Comparison of ENCODE assay signal across 7 mouse cellular contexts in the genomic region with DNA sequence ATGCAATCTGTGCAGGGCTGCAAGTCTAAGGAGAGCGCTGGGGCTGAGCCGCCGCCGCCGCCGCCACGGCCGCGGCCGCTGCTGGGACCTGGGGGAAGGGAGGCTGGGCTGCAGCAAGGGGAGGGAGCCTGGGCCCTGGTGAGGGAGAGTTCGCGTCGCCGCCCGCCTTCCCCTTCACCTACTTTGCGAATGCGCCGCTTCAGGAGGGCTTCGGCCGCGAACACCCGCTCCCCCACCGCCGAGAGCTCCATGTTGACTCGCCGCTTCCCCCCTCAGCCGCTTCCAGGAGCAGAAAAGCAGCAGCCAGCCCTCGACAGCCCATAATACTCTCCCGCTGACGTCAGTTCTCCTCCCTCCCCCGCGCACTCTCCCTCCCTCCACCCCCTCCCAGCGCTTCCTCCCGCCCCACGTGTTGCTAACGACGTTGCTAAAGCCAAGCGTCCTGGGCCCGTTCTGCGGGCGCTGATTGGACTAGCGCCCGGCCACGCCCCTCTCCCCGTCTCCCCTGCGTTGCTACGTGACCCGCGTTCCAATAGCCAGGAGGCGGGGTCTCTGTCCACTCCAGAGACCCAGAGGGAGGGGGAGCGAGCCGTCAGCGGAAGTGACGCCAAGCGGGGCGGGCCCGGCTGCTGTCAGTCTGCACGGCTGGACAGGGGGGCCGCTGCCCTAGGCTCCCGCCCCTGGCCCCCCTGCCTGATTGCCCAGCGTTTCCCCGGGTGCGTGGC. TPM values are rescaled to one million over a fixed set of nuclear protein-coding genes. Genes with fewer than 3 reads are reported as not detected.
A peak's percentile ranks its signal among the peaks of the same experiment; 100 is the strongest.
DNase-seq lines count a peak whose midpoint lies in the region; ATAC-seq lines count a peak whose summit lies in the region.

TSS of gene Cbx8 (minus strand) at position 370 of the 725 bp plus-strand sequence.

- H3K36me3 ChIP-seq in embryonic facial prominence, embryonic 11.5 days (replicated peaks; ENCODE audit: control insufficient read depth, insufficient read depth, low read depth, low read length): no peaks in the 10 kb centered on the region; the same call in 1 of the 2 replicates
- peaks cover 5% of the 10 kb centered on the region; the same call in 1 of the 2 replicates for H3K36me3 ChIP-seq in limb, embryonic 11.5 days (ENCODE audit: control insufficient read depth, insufficient read depth, low read length)
- H3K36me3 ChIP-seq in midbrain, embryonic 14.5 days (ENCODE audit: control insufficient read depth, insufficient read depth, low read length): peaks cover 11% of the 10 kb centered on the region

- DNase-seq in adrenal gland, postnatal 14 days: peak; percentile 100
- DNase-seq in embryonic facial prominence, embryonic 11.5 days (ENCODE audit: low spot score): peak; percentile 100
- DNase-seq in heart, adult 11 months: peak; percentile 100
- peak; percentile 99 for DNase-seq in kidney, adult 18-20 months
- DNase-seq in limb, embryonic 11.5 days (ENCODE audit: low spot score): peak; percentile 99
- peak; percentile 100 for DNase-seq in midbrain, embryonic 14.5 days
- DNase-seq in spleen, adult 18-20 months: peak; percentile 99

- ATAC-seq in embryonic facial prominence, embryonic 11.5 days (replicated peaks; ENCODE audit: insufficient number of reproducible peaks, low FRiP score, low TSS enrichment, low read depth): peak; percentile 85
- ATAC-seq in limb, embryonic 11.5 days (ENCODE audit: insufficient number of reproducible peaks, low FRiP score, low TSS enrichment, low read depth): peak; percentile 90
- peak; percentile 93 for ATAC-seq in midbrain, embryonic 14.5 days (ENCODE audit: low FRiP score, low TSS enrichment)

- peaks cover 30% of the 10 kb centered on the region for H3K27me3 ChIP-seq in embryonic facial prominence, embryonic 11.5 days (ENCODE audit: control insufficient read depth, insufficient read depth, low read length)
- H3K27me3 ChIP-seq in limb, embryonic 11.5 days (ENCODE audit: control insufficient read depth, insufficient read depth, low read length): peaks cover 33% of the 10 kb centered on the region
- H3K27me3 ChIP-seq in midbrain, embryonic 14.5 days (ENCODE audit: control insufficient read depth, insufficient read depth, low read length): peaks cover 75% of the 10 kb centered on the region

- peaks cover 12% of the 10 kb centered on the region for H3K4me1 ChIP-seq in embryonic facial prominence, embryonic 11.5 days (ENCODE audit: control insufficient read depth, insufficient read depth, low read length)
- H3K4me1 ChIP-seq in limb, embryonic 11.5 days (ENCODE audit: control insufficient read depth, insufficient read depth, low read length): peaks cover 67% of the 10 kb centered on the region
- H3K4me1 ChIP-seq in midbrain, embryonic 14.5 days (ENCODE audit: control insufficient read depth, insufficient read depth, low read length): peaks cover 43% of the 10 kb centered on the region

- peak within 1 kb of the TSS; percentile 53; the same call in 1 of the 2 replicates for H3K27ac ChIP-seq in embryonic facial prominence, embryonic 11.5 days (replicated peaks; ENCODE audit: low read depth, low read length)
- H3K27ac ChIP-seq in limb, embryonic 11.5 days (replicated peaks; ENCODE audit: low read depth, low read length): peak within 1 kb of the TSS; percentile 68
- peak within 1 kb of the TSS; percentile 93 for H3K27ac ChIP-seq in midbrain, embryonic 14.5 days (replicated peaks; ENCODE audit: low read depth, low read length)

- peak within 1 kb of the TSS; percentile 88 for H3K4me2 ChIP-seq in embryonic facial prominence, embryonic 11.5 days (ENCODE audit: low read depth, low read length)
- H3K4me2 ChIP-seq in limb, embryonic 11.5 days (ENCODE audit: low read depth, severe bottlenecking): peak within 1 kb of the TSS; percentile 91
- peak within 1 kb of the TSS; percentile 83 for H3K4me2 ChIP-seq in midbrain, embryonic 14.5 days (ENCODE audit: low read length)

- under 1% methylated on average over 54 of the region's 63 CpGs for WGBS in embryonic facial prominence, embryonic 11.5 days
- WGBS in limb, embryonic 11.5 days: under 1% methylated on average over 60 of the region's 63 CpGs
- WGBS in midbrain, embryonic 14.5 days: under 1% methylated on average over 62 of the region's 63 CpGs

- H3K9me3 ChIP-seq in embryonic facial prominence, embryonic 11.5 days (replicated peaks; ENCODE audit: control insufficient read depth, low read length): no peaks in the 10 kb centered on the region
- H3K9me3 ChIP-seq in limb, embryonic 11.5 days (ENCODE audit: control insufficient read depth, low read length): no peaks in the 10 kb centered on the region
- no peaks in the 10 kb centered on the region for H3K9me3 ChIP-seq in midbrain, embryonic 14.5 days (ENCODE audit: control insufficient read depth, low read length)

- H3K4me3 ChIP-seq in embryonic facial prominence, embryonic 11.5 days (ENCODE audit: low read depth, low read length): peak within 1 kb of the TSS; percentile 60
- peak within 1 kb of the TSS; percentile 75 for H3K4me3 ChIP-seq in limb, embryonic 11.5 days (ENCODE audit: low read depth, low read length)
- H3K4me3 ChIP-seq in midbrain, embryonic 14.5 days (replicated peaks; ENCODE audit: low read depth, low read length): peak within 1 kb of the TSS; percentile 70

- peak within 1 kb of the TSS; percentile 80 for H3K9ac ChIP-seq in embryonic facial prominence, embryonic 11.5 days (replicated peaks; ENCODE audit: low read length)
- peak within 1 kb of the TSS; percentile 86 for H3K9ac ChIP-seq in limb, embryonic 11.5 days (ENCODE audit: low read length)
- H3K9ac ChIP-seq in midbrain, embryonic 14.5 days (replicated peaks; ENCODE audit: low read length): peak within 1 kb of the TSS; percentile 87

RNA-seq across cellular contexts. Expression of gene Cbx8, which starts in this region (rescaled TPM):
- total RNA-seq in adrenal gland, postnatal 14 days (2021): 13.1 and 16.7 TPM in 2 replicates
- polyA plus RNA-seq in embryonic facial prominence, embryonic 11.5 days (2014; fragmentation: Nextera tagmentation; extraction: Ambion mirVana): 10.3 and 12.2 TPM in 2 replicates
- polyA plus RNA-seq in limb, embryonic 11.5 days (2014; fragmentation: Nextera tagmentation; extraction: Ambion mirVana): 12.2 and 13.4 TPM in 2 replicates
- polyA plus RNA-seq in midbrain, embryonic 14.5 days (2014; fragmentation: Nextera tagmentation; extraction: Ambion mirVana): 11.5 and 12.4 TPM in 2 replicates

Comparison
In these comparisons a context has a peak if more than half of its experiments do, and no peak if none do; other contexts are left out.
1. Peak in every context shown above with its lines: DNase-seq, ATAC-seq, H3K4me3 ChIP-seq and H3K27ac ChIP-seq.